Mouse (Mus musculus) ES-Bruce4 (cell line): Measurements from ENCODE around the gene Rp2. TPM values are rescaled to one million over a fixed set of nuclear protein-coding genes. Genes with fewer than 3 reads are reported as not detected.
"Not testable (repeated sequence)": the region's sequence is repeated elsewhere in the genome, so short reads cannot be mapped to it uniquely, and the experiment has no call there.

Experiments used
- H3K27ac ChIP-seq: 2 replicates; pipeline ENCODE4 v1.5.1; 2012; ENCODE audit warnings: low read length, inconsistent platforms; ENCODE audit not compliant: insufficient read depth
- H3K27me3 ChIP-seq: 2 replicates; pipeline ENCODE4 v1.6.1; 2012; ENCODE audit warnings: mild to moderate bottlenecking, low read length, inconsistent platforms; ENCODE audit not compliant: control insufficient read depth, poor library complexity, insufficient read depth, severe bottlenecking
- H3K36me3 ChIP-seq: 2 replicates; pipeline ENCODE4 v1.6.1; 2012; ENCODE audit warnings: inconsistent platforms, mild to moderate bottlenecking, low read length, moderate library complexity; ENCODE audit not compliant: control insufficient read depth, poor library complexity, insufficient read depth, severe bottlenecking
- H3K4me1 ChIP-seq: one replicate; pipeline ENCODE4 v1.8.1; 2011; ENCODE audit warnings: low read length; ENCODE audit not compliant: control insufficient read depth, insufficient read depth
- H3K4me3 ChIP-seq: 2 replicates; pipeline ENCODE4 v1.5.1; 2011; ENCODE audit warnings: low read depth, mild to moderate bottlenecking, low read length
- H3K9ac ChIP-seq: 2 replicates; pipeline ENCODE4 v1.6.1; 2012; ENCODE audit warnings: low read depth, mild to moderate bottlenecking, inconsistent platforms; ENCODE audit not compliant: poor library complexity, severe bottlenecking
- H3K9me3 ChIP-seq: replicated peaks from 2 replicates; pipeline ENCODE4 v1.6.1; 2012; ENCODE audit warnings: mild to moderate bottlenecking, low read length, inconsistent platforms; ENCODE audit not compliant: control insufficient read depth, poor library complexity, insufficient read depth, severe bottlenecking
- CTCF ChIP-seq: IDR thresholded peaks from one replicate; pipeline ENCODE4 v1.8.1; 2011; ENCODE audit warnings: low read depth, low read length
- EP300 ChIP-seq: IDR thresholded peaks from 2 replicates; pipeline ENCODE4 v1.6.1; 2011; ENCODE audit warnings: low read depth, low read length; ENCODE audit not compliant: insufficient read depth
- POLR2A ChIP-seq: IDR thresholded peaks from one replicate; pipeline ENCODE4 v1.8.1; 2011; ENCODE audit warnings: low read length; ENCODE audit not compliant: insufficient read depth
- polyA plus RNA-seq: library from polyadenylated mRNA; stranded (reverse); fragments of >200 nt; gene quantifications from 2 replicates; pipeline ENCODE4 v1.2.4, GENCODE M21; 2011; ENCODE audit warnings: low read depth; ENCODE audit not compliant: missing spikeins, insufficient read depth, insufficient read length

Rp2 gene
- polyA plus RNA-seq = 36.2 and 43.9 TPM in 2 replicates

- no peaks in the 10 kb centered on the region for H3K4me1 ChIP-seq
- H3K9me3 ChIP-seq = no peaks in the 10 kb centered on the region
- no peaks in the 10 kb centered on the region for H3K36me3 ChIP-seq
- no peaks in the 10 kb centered on the region for H3K27me3 ChIP-seq
- H3K27ac ChIP-seq = peak within 1 kb of the TSS; percentile 56
- peak within 1 kb of the TSS; percentile 87 for H3K9ac ChIP-seq
- TF ChIP-seq CTCF (no peak), EP300 (no peak), POLR2A (no peak)
- peak within 1 kb of the TSS; percentile 99 for H3K4me3 ChIP-seq
Measured at GRCm38 (mm10) chrX:20364391-20365365, at the start of gene Rp2. TSS of gene Rp2 (plus strand) at chrX:20364481.

- no peak for TF ChIP-seq EP300
- TF ChIP-seq CTCF = no peak
- TF ChIP-seq POLR2A = no peak
- H3K9ac ChIP-seq = no peak overlapping the region
- no peak overlapping the region for H3K4me3 ChIP-seq
- H3K27ac ChIP-seq = no peak overlapping the region
- H3K36me3 ChIP-seq = no peaks in the 10 kb centered on the region
- no peaks in the 10 kb centered on the region for H3K27me3 ChIP-seq
- H3K9me3 ChIP-seq = no peaks in the 10 kb centered on the region
- no peaks in the 10 kb centered on the region for H3K4me1 ChIP-seq
Measured at GRCm38 (mm10) chrX:20332756-20333155, 31.5 kb upstream of the Rp2 start.

GRCm38 (mm10) chrX:20335722-20336121 lies 28.6 kb upstream of the Rp2 start:
- H3K27ac ChIP-seq = no peak overlapping the region
- H3K36me3 ChIP-seq = no peaks in the 10 kb centered on the region
- no peaks in the 10 kb centered on the region for H3K9me3 ChIP-seq
- H3K4me1 ChIP-seq = no peaks in the 10 kb centered on the region
- TF ChIP-seq CTCF (peak; percentile 24), EP300 (no peak)
- H3K9ac ChIP-seq = no peak overlapping the region
- H3K4me3 ChIP-seq = no peak overlapping the region
- H3K27me3 ChIP-seq = no peaks in the 10 kb centered on the region

GRCm38 (mm10) chrX:20344980-20345379 lies 19.3 kb upstream of the Rp2 start:
- no peaks in the 10 kb centered on the region for H3K27me3 ChIP-seq
- H3K36me3 ChIP-seq = no peaks in the 10 kb centered on the region
- TF ChIP-seq CTCF (no peak), EP300 (no peak), POLR2A (no peak)
- no peaks in the 10 kb centered on the region for H3K4me1 ChIP-seq
- no peaks in the 10 kb centered on the region for H3K9me3 ChIP-seq
- H3K4me3 ChIP-seq = no peak overlapping the region
- H3K9ac ChIP-seq = no peak overlapping the region
- H3K27ac ChIP-seq = no peak overlapping the region

- Histone ChIP-seq H3K36me3 (no peaks in the 10 kb centered on the region), H3K27me3 (no peaks in the 10 kb centered on the region), H3K4me3 (no peak overlapping the region), H3K4me1 (no peaks in the 10 kb centered on the region), H3K27ac (no peak overlapping the region), H3K9me3 (no peaks in the 10 kb centered on the region), H3K9ac (no peak overlapping the region)
- no peak for TF ChIP-seq EP300
- TF ChIP-seq CTCF = no peak
- TF ChIP-seq POLR2A = no peak
Measured at GRCm38 (mm10) chrX:20346355-20346754, 17.9 kb upstream of the Rp2 start.

GRCm38 (mm10) chrX:20350241-20350640 lies 14.0 kb upstream of the Rp2 start:
- H3K36me3 ChIP-seq, H3K4me3 ChIP-seq, H3K4me1 ChIP-seq, H3K27me3 ChIP-seq, H3K9me3 ChIP-seq, H3K27ac ChIP-seq, H3K9ac ChIP-seq: not testable (repeated sequence)
